Mouse (Mus musculus): ENCODE measurements at regions not wholly inside any gene's neighbourhood (a gene's known extent, or its start where the extent isn't known, plus 50 kb on each side); places are given as distances from the start of the nearest gene placed in this dataset.
"Not testable (repeated sequence)": the region's sequence is repeated elsewhere in the genome, so short reads cannot be mapped to it uniquely, and the experiment has no call there.

DNA sequence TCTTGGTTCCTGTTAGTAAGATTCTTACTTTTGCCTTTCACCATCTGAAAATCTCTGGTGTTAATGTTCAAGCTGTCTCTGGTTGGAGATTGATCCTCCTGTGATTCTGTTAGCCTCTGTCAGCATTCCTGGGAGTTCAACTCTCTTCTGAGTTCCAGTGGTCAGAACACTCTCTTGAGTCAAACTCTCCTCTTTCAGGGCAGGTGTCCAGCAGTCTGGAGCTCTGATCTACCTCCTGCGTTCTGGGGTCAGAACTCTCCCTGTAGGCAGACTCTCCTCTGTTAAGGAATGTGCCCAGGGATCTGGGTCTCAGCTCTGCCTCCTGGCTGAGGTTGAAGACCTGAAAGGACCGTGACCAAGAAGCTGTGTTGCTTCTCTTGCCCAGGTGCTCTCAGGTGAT lies 581.3 kb downstream of the H2al1n start:
- not testable (repeated sequence) for H3K9me3 ChIP-seq; H3K36me3 ChIP-seq (replicated peaks)
- whole genome bisulfite sequencing = 89% methylated on average over 2 of the region's 2 CpGs

DNA sequence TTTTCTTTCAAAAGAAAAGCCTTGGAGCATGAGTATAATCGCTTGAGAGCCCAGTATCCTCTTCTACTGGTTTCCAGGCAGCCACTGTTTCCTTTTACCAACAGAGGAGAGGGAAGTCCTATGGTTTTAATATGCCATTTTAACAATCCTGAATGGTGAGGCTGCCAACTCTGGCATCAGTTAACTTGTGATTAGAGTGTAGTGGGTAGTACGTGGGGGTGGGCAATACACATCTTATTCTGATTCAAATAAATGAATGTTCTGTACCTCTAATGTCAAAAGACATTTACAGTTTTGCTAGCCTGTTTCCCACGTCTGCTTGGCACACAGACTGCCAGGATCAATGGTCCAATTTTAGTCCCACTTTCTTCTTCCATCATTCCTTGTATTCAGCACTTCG lies 624.9 kb downstream of the H2al1n start:
- Histone ChIP-seq H3K4me3 (no peak overlapping the region), H3K36me3 (replicated peaks) (no peaks in the 10 kb centered on the region), H3K27ac (no peak overlapping the region), H3K4me1 (peaks cover 11% of the 10 kb centered on the region), H3K9me3 (no peaks in the 10 kb centered on the region), H3K27me3 (ENCODE audit: poor library complexity, severe bottlenecking) (no peaks in the 10 kb centered on the region)
- DNase-seq (ENCODE audit: extremely low spot score, low spot score) = no peak
- WGBS = 71% methylated on average over 4 of the region's 4 CpGs

More for the DNA sequence above, 581.3 kb downstream of the H2al1n start:
- not testable (repeated sequence) for H3K4me1 ChIP-seq; H3K27ac ChIP-seq; DNase-seq (ENCODE audit: extremely low spot score, low spot score); H3K27me3 ChIP-seq (ENCODE audit: poor library complexity, severe bottlenecking); H3K4me3 ChIP-seq

DNA sequence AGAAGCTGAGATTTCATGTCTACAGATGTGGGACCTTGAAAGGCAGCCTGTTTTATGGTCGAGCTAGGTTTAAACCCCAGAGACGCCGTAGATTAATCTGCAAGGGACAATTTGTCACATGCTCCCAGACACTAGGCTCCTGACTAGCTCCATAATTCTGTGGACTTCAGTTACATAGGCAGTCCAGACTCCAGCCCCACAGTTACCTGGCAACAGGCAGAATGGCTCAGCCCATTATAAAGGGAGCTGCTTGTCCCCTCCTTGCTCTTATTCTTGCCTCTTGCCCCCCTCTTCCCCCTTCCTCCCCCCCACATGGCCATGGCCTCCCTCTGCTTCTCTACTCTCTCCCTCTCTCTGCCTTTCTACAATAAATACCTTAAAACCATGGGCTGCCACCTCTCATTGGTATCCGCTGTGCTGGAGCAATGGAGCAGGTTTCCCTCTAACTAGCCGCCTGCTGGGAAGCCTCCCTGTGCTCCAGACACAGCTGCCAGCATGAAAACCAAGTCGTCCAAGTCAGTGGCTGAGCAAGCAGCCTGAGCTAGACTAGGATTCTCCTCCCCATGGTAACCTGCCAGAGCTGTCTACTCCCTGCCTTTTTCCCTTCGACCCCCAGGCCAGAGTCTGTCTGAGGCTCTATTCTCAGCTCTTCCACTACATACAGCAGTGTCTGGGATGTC lies 628.9 kb downstream of the H2al1n start:
- Histone ChIP-seq H3K4me1 (peaks cover 11% of the 10 kb centered on the region), H3K27me3 (ENCODE audit: poor library complexity, severe bottlenecking) (no peaks in the 10 kb centered on the region), H3K27ac (peak overlapping the region; percentile 40; the same call in 1 of the 2 replicates), H3K36me3 (replicated peaks) (no peaks in the 10 kb centered on the region), H3K9me3 (no peaks in the 10 kb centered on the region), H3K4me3 (no peak overlapping the region)
- peak; percentile 13 for DNase-seq (ENCODE audit: extremely low spot score, low spot score)
- 37% methylated on average over 7 of the region's 7 CpGs for WGBS

DNA sequence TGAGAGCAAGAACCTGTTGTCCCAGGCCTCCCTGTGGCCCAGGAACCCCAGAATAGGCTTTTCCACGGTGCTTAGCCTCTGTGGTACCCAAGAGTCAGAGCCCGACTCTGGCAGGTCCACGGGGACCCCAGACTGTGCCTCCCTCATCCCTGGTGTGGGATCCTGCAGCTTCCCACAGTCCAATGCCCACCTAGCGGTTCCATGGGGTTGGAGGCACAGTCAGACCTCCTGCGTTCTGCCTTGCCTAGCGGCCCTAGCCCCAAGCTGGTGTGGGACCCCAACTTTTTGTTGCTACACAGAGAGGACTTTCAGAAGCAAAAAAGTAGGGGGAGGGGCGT lies 629.4 kb downstream of the H2al1n start:
- no peak for DNase-seq (ENCODE audit: extremely low spot score, low spot score)
- 68% methylated on average over 7 of the region's 7 CpGs for WGBS
- no peaks in the 10 kb centered on the region for H3K27me3 ChIP-seq (ENCODE audit: poor library complexity, severe bottlenecking)
- peaks cover 11% of the 10 kb centered on the region for H3K4me1 ChIP-seq
- H3K36me3 ChIP-seq (replicated peaks) = no peaks in the 10 kb centered on the region
- no peaks in the 10 kb centered on the region for H3K9me3 ChIP-seq
- H3K4me3 ChIP-seq = no peak overlapping the region
- H3K27ac ChIP-seq = peak overlapping the region; percentile 40; the same call in 1 of the 2 replicates

DNA sequence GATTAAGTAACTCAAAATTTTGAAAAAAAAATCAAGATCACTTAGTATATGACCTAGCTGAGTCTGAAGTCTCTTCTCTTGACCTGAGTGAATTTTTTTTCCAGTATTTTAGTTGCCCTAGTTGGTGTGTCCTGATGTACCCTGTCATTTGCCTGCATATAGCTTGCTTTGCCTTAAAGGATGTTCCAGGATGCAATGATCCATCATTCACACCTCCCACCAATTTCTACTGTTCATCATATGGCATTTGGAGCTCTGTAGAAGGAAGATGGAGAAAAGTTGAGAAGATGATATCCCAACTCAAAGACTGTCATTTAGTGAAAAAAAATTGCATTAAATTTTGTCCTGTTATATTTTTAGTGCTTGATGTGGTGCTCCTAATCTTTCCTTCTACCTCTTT lies 634.4 kb downstream of the H2al1n start:
- DNase-seq (ENCODE audit: extremely low spot score, low spot score) = no peak
- Histone ChIP-seq H3K9me3 (no peaks in the 10 kb centered on the region), H3K27me3 (ENCODE audit: poor library complexity, severe bottlenecking) (no peaks in the 10 kb centered on the region), H3K27ac (no peak overlapping the region), H3K4me3 (no peak overlapping the region), H3K36me3 (replicated peaks) (no peaks in the 10 kb centered on the region), H3K4me1 (0 out of 2 replicates have a peak, but pooled peaks cover 1% of the 10 kb centered on the region)

DNA sequence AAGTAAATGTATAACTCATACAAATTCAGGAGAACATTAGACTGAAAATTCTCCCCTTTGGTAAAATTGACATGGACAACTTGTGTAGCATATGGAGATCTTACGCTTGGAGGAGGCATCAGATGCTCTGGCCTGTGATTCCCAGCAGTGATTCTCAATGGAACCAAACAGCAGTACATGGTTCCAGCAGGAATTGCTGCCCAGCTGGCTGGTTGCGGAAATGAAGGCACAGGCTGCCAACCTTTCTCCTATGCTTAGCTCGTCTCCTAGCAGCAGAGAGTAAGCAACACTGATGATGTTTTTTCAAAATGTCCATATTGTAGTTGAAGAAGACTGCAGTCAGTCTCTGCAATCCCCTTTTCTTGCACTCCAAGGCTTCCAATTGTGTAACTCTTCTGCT lies 673.7 kb downstream of the H2al1n start:
- Histone ChIP-seq H3K4me1 (no peaks in the 10 kb centered on the region), H3K4me3 (no peak overlapping the region), H3K36me3 (replicated peaks) (no peaks in the 10 kb centered on the region), H3K9me3 (no peaks in the 10 kb centered on the region), H3K27me3 (ENCODE audit: poor library complexity, severe bottlenecking) (no peaks in the 10 kb centered on the region), H3K27ac (no peak overlapping the region)
- 85% methylated on average over 3 of the region's 3 CpGs for WGBS
- no peak for DNase-seq (ENCODE audit: extremely low spot score, low spot score)
